Mouse (Mus musculus) liver, embryonic 16.5 days (tissue): Measurements from ENCODE around the gene Tcerg1l. TPM values are rescaled to one million over a fixed set of nuclear protein-coding genes. Genes with fewer than 3 reads are reported as not detected.

Experiments
- ATAC-seq: fragments of 200-750 bp; cut with Nextera tagmentation; 2 replicates; pipeline ENCODE4 v1.8.0; 2017; ENCODE audit warnings: low read depth, mild to moderate bottlenecking, moderate number of reproducible peaks, moderate library complexity
- H3K27ac ChIP-seq: fragments of 300-500 bp; sonication (generic); 2 replicates; pipeline ENCODE4 v1.5.1; 2014; ENCODE audit warnings: mild to moderate bottlenecking, low read length
- H3K27me3 ChIP-seq: fragments of 300-500 bp; sonication (generic); 2 replicates; pipeline ENCODE4 v1.6.1; 2014; ENCODE audit warnings: low read depth, low read length, mixed read lengths; ENCODE audit not compliant: control insufficient read depth, insufficient read depth
- H3K36me3 ChIP-seq: fragments of 300-500 bp; sonication (generic); 2 replicates; pipeline ENCODE4 v1.6.1; 2014; ENCODE audit warnings: mild to moderate bottlenecking; ENCODE audit not compliant: control insufficient read depth, insufficient read depth
- H3K4me1 ChIP-seq: fragments of 300-500 bp; sonication (generic); 2 replicates; pipeline ENCODE4 v1.6.1; 2014; ENCODE audit warnings: low read depth, low read length, mixed read lengths; ENCODE audit not compliant: control insufficient read depth
- H3K4me2 ChIP-seq: fragments of 300-500 bp; sonication (generic); 2 replicates; pipeline ENCODE4 v1.6.1; 2014; ENCODE audit warnings: low read depth, low read length, mixed read lengths
- H3K4me3 ChIP-seq: fragments of 300-500 bp; sonication (generic); 2 replicates; pipeline ENCODE4 v1.5.1; 2014; ENCODE audit warnings: low read depth, mild to moderate bottlenecking, low read length
- H3K9ac ChIP-seq: fragments of 300-500 bp; sonication (generic); 2 replicates; pipeline ENCODE4 v1.6.1; 2014; ENCODE audit warnings: low read depth, low read length
- H3K9me3 ChIP-seq: fragments of 300-500 bp; sonication (generic); replicated peaks from 2 replicates; pipeline ENCODE4 v1.6.1; 2016; ENCODE audit warnings: low read length; ENCODE audit not compliant: control insufficient read depth
- WGBS: fragments of 180-500 bp; shearing (Covaris S2); extraction: QIAGEN DNeasy Blood & Tissue Kit; methylation state at CpG from one replicate; pipeline ENCODE4 v1.1.7; 2014; ENCODE audit not compliant: insufficient replicate concordance; 5-methylcytosine and 5-hydroxymethylcytosine counted together
- polyA plus RNA-seq: library from polyadenylated mRNA; unstranded; fragments of >200 nt; fragmentation: Nextera tagmentation; extraction: Ambion mirVana; gene quantifications from 2 replicates; pipeline ENCODE4 v1.2.1, GENCODE M21; 2015

Tcerg1l gene
- polyA plus RNA-seq, 1 experiment from 2014 or later: not detected

DNA sequence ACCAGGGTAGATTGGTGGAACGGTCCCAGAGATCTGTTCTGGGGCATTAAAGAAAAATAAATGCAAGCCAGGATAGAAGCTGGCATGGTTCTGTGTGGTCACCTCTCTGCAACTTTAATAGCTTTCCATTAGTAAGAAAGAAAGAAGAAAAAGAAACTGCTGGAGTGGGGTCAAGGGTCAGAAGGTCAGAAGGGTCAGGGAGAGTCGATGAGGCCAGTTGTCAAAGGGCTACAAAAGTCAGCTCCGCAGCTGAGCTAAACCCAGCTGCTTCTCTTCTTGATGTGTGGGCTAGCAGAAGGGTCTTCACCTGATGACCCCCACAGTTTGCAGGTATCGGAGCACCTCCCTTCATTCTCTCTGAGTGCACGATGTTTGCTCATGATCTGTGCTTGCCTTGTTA lies 59.6 kb downstream of the Tcerg1l start:
- Histone ChIP-seq H3K9me3 (no peaks in the 10 kb centered on the region), H3K4me3 (no peak overlapping the region), H3K27ac (no peak overlapping the region), H3K27me3 (no peaks in the 10 kb centered on the region), H3K4me1 (no peaks in the 10 kb centered on the region), H3K36me3 (no peaks in the 10 kb centered on the region), H3K9ac (no peak overlapping the region), H3K4me2 (no peak overlapping the region)
- ATAC-seq: no peak
- WGBS: 52% methylated on average over 5 of the region's 5 CpGs

DNA sequence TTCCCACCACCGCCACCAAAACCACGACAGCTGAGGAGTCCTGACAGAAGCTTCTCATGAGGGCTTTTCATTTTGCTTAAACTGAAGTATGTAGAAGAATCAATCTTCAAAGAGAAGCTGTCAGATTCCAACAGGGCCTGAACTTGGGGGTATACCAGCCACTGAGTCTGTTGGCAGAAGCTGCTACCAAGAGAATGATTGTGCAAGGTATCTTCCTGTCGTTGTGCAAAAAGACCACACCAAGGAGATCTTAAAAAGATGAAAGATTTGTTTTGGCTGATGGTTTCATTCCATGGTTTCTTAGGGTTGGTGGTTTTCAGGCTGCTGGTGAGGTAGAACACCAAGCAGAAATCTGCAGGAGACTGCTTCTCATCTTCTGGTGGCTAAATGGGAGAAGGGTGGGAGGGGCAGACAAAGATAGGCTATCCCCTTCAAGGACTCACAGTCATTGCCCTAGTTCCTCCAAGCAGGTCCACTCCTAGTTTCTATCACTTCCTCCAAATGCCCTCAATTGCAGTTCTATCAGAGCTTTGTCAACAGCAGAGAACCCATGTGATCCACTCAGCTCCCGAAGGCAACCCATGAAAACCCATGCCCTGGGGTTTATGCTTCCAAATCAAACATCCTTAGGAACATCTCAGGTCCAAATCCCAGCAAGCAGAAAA lies 64.9 kb downstream of the Tcerg1l start:
- WGBS: 60% methylated on average over 4 of the region's 4 CpGs

GRCm38 (mm10) chr7:138331266-138331665 lies 66.3 kb downstream of the Tcerg1l start:
- H3K4me3 ChIP-seq: no peak overlapping the region
- no peak for ATAC-seq
- H3K9me3 ChIP-seq: no peaks in the 10 kb centered on the region
- no peak overlapping the region for H3K4me2 ChIP-seq
- H3K9ac ChIP-seq: no peak overlapping the region
- H3K4me1 ChIP-seq: no peaks in the 10 kb centered on the region
- H3K36me3 ChIP-seq: no peaks in the 10 kb centered on the region
- H3K27ac ChIP-seq: no peak overlapping the region
- 56% methylated on average over 3 of the region's 3 CpGs for WGBS
- H3K27me3 ChIP-seq: no peaks in the 10 kb centered on the region

More for the DNA sequence above, 64.9 kb downstream of the Tcerg1l start:
- Histone ChIP-seq H3K4me3 (no peak overlapping the region), H3K9ac (no peak overlapping the region), H3K9me3 (no peaks in the 10 kb centered on the region), H3K36me3 (no peaks in the 10 kb centered on the region), H3K4me1 (no peaks in the 10 kb centered on the region), H3K27me3 (no peaks in the 10 kb centered on the region), H3K4me2 (no peak overlapping the region), H3K27ac (no peak overlapping the region)
- ATAC-seq: no peak

GRCm38 (mm10) chr7:138328637-138329036 lies 68.9 kb downstream of the Tcerg1l start:
- Histone ChIP-seq H3K4me2 (no peak overlapping the region), H3K27ac (no peak overlapping the region), H3K9ac (no peak overlapping the region), H3K27me3 (no peaks in the 10 kb centered on the region), H3K4me3 (no peak overlapping the region), H3K9me3 (no peaks in the 10 kb centered on the region), H3K36me3 (no peaks in the 10 kb centered on the region), H3K4me1 (no peaks in the 10 kb centered on the region)
- WGBS: 69% methylated on average over 6 of the region's 6 CpGs
- ATAC-seq: no peak

- Histone ChIP-seq H3K4me3 (no peak overlapping the region), H3K4me1 (no peaks in the 10 kb centered on the region), H3K27me3 (no peaks in the 10 kb centered on the region), H3K9me3 (no peaks in the 10 kb centered on the region), H3K36me3 (no peaks in the 10 kb centered on the region), H3K9ac (no peak overlapping the region), H3K4me2 (no peak overlapping the region), H3K27ac (no peak overlapping the region)
- no peak for ATAC-seq
- 44% methylated on average over 3 of the region's 3 CpGs for WGBS
These were observed 70.8 kb downstream of the Tcerg1l start for GRCm38 (mm10) chr7:138326760-138327159.

- Histone ChIP-seq H3K9ac (no peak overlapping the region), H3K36me3 (no peaks in the 10 kb centered on the region), H3K27ac (no peak overlapping the region), H3K4me2 (no peak overlapping the region), H3K4me1 (no peaks in the 10 kb centered on the region), H3K9me3 (no peaks in the 10 kb centered on the region), H3K27me3 (no peaks in the 10 kb centered on the region), H3K4me3 (no peak overlapping the region)
- no peak for ATAC-seq
- 59% methylated on average over 1 of the region's 1 CpGs for WGBS
These were observed 83.8 kb downstream of the Tcerg1l start for GRCm38 (mm10) chr7:138313733-138314132.

DNA sequence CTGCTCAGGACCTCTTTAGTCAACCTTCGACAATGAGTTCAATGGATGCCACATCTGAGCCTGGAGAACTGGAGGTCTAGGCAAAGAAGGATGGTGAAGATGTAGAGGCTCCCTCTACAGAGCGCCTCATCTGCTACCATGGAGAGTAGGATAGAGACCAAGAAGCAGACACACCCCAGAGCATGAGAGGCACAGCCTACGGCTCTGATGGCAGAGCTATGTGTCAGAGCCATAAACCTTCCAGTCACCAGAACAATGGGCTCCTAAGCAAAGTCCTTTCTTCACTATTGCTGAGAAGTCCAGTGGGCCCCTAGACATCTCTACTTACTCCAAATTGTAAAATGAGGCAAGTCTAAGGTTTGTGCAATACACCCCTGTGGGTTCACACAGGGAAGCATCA lies 91.4 kb downstream of the Tcerg1l start:
- Histone ChIP-seq H3K27me3 (no peaks in the 10 kb centered on the region), H3K4me1 (no peaks in the 10 kb centered on the region), H3K4me2 (no peak overlapping the region), H3K36me3 (no peaks in the 10 kb centered on the region), H3K27ac (no peak overlapping the region), H3K9ac (no peak overlapping the region), H3K9me3 (no peaks in the 10 kb centered on the region), H3K4me3 (no peak overlapping the region)
- WGBS: 48% methylated on average over 3 of the region's 3 CpGs
- no peak for ATAC-seq

- ATAC-seq: no peak
- H3K36me3 ChIP-seq: no peaks in the 10 kb centered on the region
- H3K27ac ChIP-seq: no peak overlapping the region
- H3K4me1 ChIP-seq: no peaks in the 10 kb centered on the region
- no peak overlapping the region for H3K9ac ChIP-seq
- H3K4me3 ChIP-seq: no peak overlapping the region
- H3K4me2 ChIP-seq: no peak overlapping the region
- H3K9me3 ChIP-seq: no peaks in the 10 kb centered on the region
- 55% methylated on average over 5 of the region's 5 CpGs for WGBS
- H3K27me3 ChIP-seq: no peaks in the 10 kb centered on the region
These were observed 112.7 kb downstream of the Tcerg1l start for GRCm38 (mm10) chr7:138284790-138285189.

- H3K27me3 ChIP-seq: no peaks in the 10 kb centered on the region
- H3K4me2 ChIP-seq: no peak overlapping the region
- no peaks in the 10 kb centered on the region for H3K36me3 ChIP-seq
- no peaks in the 10 kb centered on the region for H3K4me1 ChIP-seq
- no peak overlapping the region for H3K27ac ChIP-seq
- H3K9ac ChIP-seq: no peak overlapping the region
- no peak overlapping the region for H3K4me3 ChIP-seq
- WGBS: 31% methylated on average over 1 of the region's 1 CpGs
- no peak for ATAC-seq
- no peaks in the 10 kb centered on the region for H3K9me3 ChIP-seq
These were observed 122.3 kb downstream of the Tcerg1l start for GRCm38 (mm10) chr7:138275263-138275662.
